Mouse (Mus musculus): ENCODE data around the gene Ephb4. TPM values are rescaled to one million over a fixed set of nuclear protein-coding genes. Genes with fewer than 3 reads are reported as not detected.

Ephb4 gene
- total RNA-seq (2021): 10 to 100 TPM; 45.9 to 53.9 TPM
- polyA plus RNA-seq (2012; rRNA removed): 35.2 and 51.8 TPM in 2 replicates
- long read RNA-seq, full-length matches to known transcripts: 55 of 67 reads
- long read RNA-seq, partial matches to known transcripts: 10 of 67 reads
- long read RNA-seq, other reads (novel, unspliced or antisense): 2 of 67 reads

DNA sequence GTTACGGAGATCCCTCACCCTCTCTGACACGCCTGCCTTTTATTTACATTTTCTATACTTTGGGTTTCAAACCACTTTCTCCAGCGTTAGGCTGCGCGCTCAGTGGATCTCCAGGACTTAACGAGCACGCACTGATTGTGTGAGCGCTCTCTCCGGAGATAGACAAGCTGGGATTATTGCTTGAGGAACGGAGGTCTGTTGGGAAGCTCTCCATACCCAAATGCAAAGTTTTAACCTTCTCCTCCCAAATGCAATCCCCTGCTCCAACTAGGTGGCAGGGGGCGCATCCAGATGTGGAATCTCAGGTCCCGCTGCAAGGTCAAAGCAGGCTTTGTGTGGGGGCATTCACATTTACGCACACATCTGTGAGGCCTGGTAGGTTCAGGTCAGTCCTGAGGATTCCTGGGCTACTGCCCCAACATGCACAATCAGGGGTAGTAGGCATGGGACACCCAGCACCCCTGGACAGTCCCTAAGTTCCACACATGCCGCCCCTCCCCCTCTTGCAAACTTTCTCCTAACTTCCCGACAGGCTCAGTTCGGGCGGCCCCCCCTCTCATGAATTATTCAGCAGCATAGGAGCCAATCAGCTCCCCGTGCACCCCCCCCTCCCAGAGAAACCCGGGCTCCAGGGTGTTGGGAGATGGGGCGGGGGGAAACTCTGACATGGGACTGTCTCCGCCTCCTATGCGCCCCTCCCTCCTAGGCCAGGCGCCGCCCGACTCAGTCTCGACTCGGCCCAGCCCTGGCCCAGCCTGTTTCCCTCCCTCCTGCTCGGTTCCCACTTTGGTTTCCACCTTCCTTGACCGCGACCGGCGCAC, at the start of gene Ephb4:
TSS of gene Ephb4 (plus strand) at position 726 of the 821 bp plus-strand sequence.
- peak; percentile 94 to 95 for DNase-seq
- WGBS: 1% methylated on average over 32 of the region's 32 CpGs
- no peaks in the 10 kb centered on the region for H3K27me3 ChIP-seq (ENCODE audit: control insufficient read depth, insufficient read depth, low read length)
- peaks cover 10% of the 10 kb centered on the region for H3K4me1 ChIP-seq (ENCODE audit: control insufficient read depth, insufficient read depth, low read length)
- H3K4me3 ChIP-seq: peak within 1 kb of the TSS; percentile 69
- peak within 1 kb of the TSS; percentile 93 for H3K27ac ChIP-seq
- peaks cover under 1% of the 10 kb centered on the region; the same call in 1 of the 2 replicates for H3K36me3 ChIP-seq (ENCODE audit: control insufficient read depth, insufficient read depth, low read length)
- intact Hi-C loops (cut with DNase I): loop anchor here (2.0 to 10.0 kb wide), 3 partner anchors 27 to 433 kb away; partner anchors contain the start of gene Cldn15
- peak within 1 kb of the TSS; percentile 92 for H3K9ac ChIP-seq (ENCODE audit: low read depth, low read length)
- H3K79me2 ChIP-seq (replicated peaks; ENCODE audit: control insufficient read depth, insufficient read depth, low read length): peaks cover 7% of the 10 kb centered on the region
- TF ChIP-seq EP300 (IDR thresholded peaks at IDR 0.05; ENCODE audit: insufficient read depth, low read depth, low read length) (no peak), POLR2A (IDR thresholded peaks at IDR 0.05; ENCODE audit: insufficient read depth, low read depth, low read length) (peak; percentile 96), CTCF (IDR thresholded peaks at IDR 0.05) (peak; percentile 41)

- no peaks in the 10 kb centered on the region for H3K79me2 ChIP-seq (replicated peaks; ENCODE audit: control insufficient read depth, insufficient read depth, low read length)
- WGBS: 81% methylated on average over 21 of the region's 21 CpGs
- TF ChIP-seq CTCF (IDR thresholded peaks at IDR 0.05): no peak
- TF ChIP-seq EP300 (IDR thresholded peaks at IDR 0.05; ENCODE audit: insufficient read depth, low read depth, low read length): no peak
- no peak for TF ChIP-seq POLR2A (IDR thresholded peaks at IDR 0.05; ENCODE audit: insufficient read depth, low read depth, low read length)
- no peak overlapping the region for H3K4me3 ChIP-seq
- no peak overlapping the region for H3K9ac ChIP-seq (ENCODE audit: low read depth, low read length)
- intact Hi-C loops (cut with DNase I): no loop called here
- no peak for DNase-seq
- no peaks in the 10 kb centered on the region for H3K27me3 ChIP-seq (ENCODE audit: control insufficient read depth, insufficient read depth, low read length)
- peaks cover 3% of the 10 kb centered on the region for H3K4me1 ChIP-seq (ENCODE audit: control insufficient read depth, insufficient read depth, low read length)
- H3K27ac ChIP-seq: no peak overlapping the region
- H3K36me3 ChIP-seq (ENCODE audit: control insufficient read depth, insufficient read depth, low read length): peaks cover 5% of the 10 kb centered on the region
Measured at GRCm38 (mm10) chr5:137301253-137301652, 48.7 kb upstream of the Ephb4 start.

DNA sequence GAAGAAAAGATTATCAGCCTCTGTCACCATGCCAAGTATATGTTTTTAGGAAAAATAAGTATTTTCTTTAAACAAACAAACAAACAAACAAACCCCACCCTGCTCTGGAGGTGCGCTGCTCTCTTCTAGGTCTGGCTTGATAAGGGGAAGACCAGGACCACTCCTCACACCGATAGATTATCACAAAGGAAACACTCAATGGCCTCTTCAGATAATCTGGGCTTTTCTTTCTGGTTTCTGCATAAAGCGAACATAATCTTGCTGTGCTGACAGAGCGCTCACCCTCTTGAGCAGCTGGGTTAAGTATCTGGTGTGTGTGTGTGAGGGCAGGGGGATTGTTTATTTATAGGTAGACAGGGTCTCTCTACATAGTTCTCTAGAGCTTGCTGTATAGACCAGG, 46.3 kb upstream of the Ephb4 start:
- no peaks in the 10 kb centered on the region for H3K27me3 ChIP-seq (ENCODE audit: control insufficient read depth, insufficient read depth, low read length)
- intact Hi-C loops (cut with DNase I): no loop called here
- peaks cover 5% of the 10 kb centered on the region for H3K36me3 ChIP-seq (ENCODE audit: control insufficient read depth, insufficient read depth, low read length)
- peaks cover 6% of the 10 kb centered on the region for H3K4me1 ChIP-seq (ENCODE audit: control insufficient read depth, insufficient read depth, low read length)
- TF ChIP-seq POLR2A (IDR thresholded peaks at IDR 0.05; ENCODE audit: insufficient read depth, low read depth, low read length) (no peak), EP300 (IDR thresholded peaks at IDR 0.05; ENCODE audit: insufficient read depth, low read depth, low read length) (no peak), CTCF (IDR thresholded peaks at IDR 0.05) (no peak)
- no peak overlapping the region for H3K27ac ChIP-seq
- WGBS: 56% methylated on average over 4 of the region's 4 CpGs
- H3K79me2 ChIP-seq (replicated peaks; ENCODE audit: control insufficient read depth, insufficient read depth, low read length): no peaks in the 10 kb centered on the region
- no peak overlapping the region for H3K9ac ChIP-seq (ENCODE audit: low read depth, low read length)
- no peak overlapping the region for H3K4me3 ChIP-seq
- no peak for DNase-seq

GRCm38 (mm10) chr5:137304165-137304564, 45.7 kb upstream of the Ephb4 start:
- Histone ChIP-seq H3K9ac (ENCODE audit: low read depth, low read length) (no peak overlapping the region), H3K27ac (no peak overlapping the region), H3K4me1 (ENCODE audit: control insufficient read depth, insufficient read depth, low read length) (peaks cover 6% of the 10 kb centered on the region), H3K4me3 (no peak overlapping the region), H3K36me3 (ENCODE audit: control insufficient read depth, insufficient read depth, low read length) (peaks cover 5% of the 10 kb centered on the region), H3K79me2 (replicated peaks; ENCODE audit: control insufficient read depth, insufficient read depth, low read length) (no peaks in the 10 kb centered on the region), H3K27me3 (ENCODE audit: control insufficient read depth, insufficient read depth, low read length) (no peaks in the 10 kb centered on the region)
- DNase-seq: no peak
- intact Hi-C loops (cut with DNase I): no loop called here
- 47% methylated on average over 3 of the region's 3 CpGs for WGBS
- TF ChIP-seq POLR2A (IDR thresholded peaks at IDR 0.05; ENCODE audit: insufficient read depth, low read depth, low read length) (no peak), EP300 (IDR thresholded peaks at IDR 0.05; ENCODE audit: insufficient read depth, low read depth, low read length) (no peak), CTCF (IDR thresholded peaks at IDR 0.05) (no peak)

DNA sequence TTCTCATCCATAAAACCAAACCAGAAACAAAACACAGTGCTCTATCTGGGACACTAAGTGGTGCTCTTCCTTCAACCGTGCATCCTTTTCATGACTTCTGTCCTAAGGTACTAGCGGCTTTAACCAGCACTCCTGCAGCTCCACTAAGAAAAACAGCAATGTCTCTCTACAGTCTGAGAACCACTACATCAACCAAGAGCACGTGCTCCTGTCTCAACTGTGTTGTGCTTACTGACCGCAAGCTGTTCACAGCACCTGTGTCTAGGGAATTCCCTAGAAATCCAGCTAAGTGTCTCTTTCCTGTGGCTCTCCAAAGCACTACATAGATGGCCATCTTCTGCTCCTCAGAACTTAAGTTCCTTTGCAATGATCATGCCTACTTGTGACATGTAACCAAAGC, 45.1 kb upstream of the Ephb4 start:
- peaks cover 6% of the 10 kb centered on the region for H3K4me1 ChIP-seq (ENCODE audit: control insufficient read depth, insufficient read depth, low read length)
- no peak overlapping the region for H3K9ac ChIP-seq (ENCODE audit: low read depth, low read length)
- H3K79me2 ChIP-seq (replicated peaks; ENCODE audit: control insufficient read depth, insufficient read depth, low read length): no peaks in the 10 kb centered on the region
- DNase-seq: no peak
- peaks cover 5% of the 10 kb centered on the region for H3K36me3 ChIP-seq (ENCODE audit: control insufficient read depth, insufficient read depth, low read length)
- no peak overlapping the region for H3K4me3 ChIP-seq
- TF ChIP-seq EP300 (IDR thresholded peaks at IDR 0.05; ENCODE audit: insufficient read depth, low read depth, low read length) (no peak), POLR2A (IDR thresholded peaks at IDR 0.05; ENCODE audit: insufficient read depth, low read depth, low read length) (no peak), CTCF (IDR thresholded peaks at IDR 0.05) (no peak)
- WGBS: 42% methylated on average over 4 of the region's 4 CpGs
- H3K27ac ChIP-seq: no peak overlapping the region
- intact Hi-C loops (cut with DNase I): no loop called here
- no peaks in the 10 kb centered on the region for H3K27me3 ChIP-seq (ENCODE audit: control insufficient read depth, insufficient read depth, low read length)

- intact Hi-C loops (cut with DNase I): no loop called here
- H3K27ac ChIP-seq: no peak overlapping the region
- H3K4me3 ChIP-seq: peak overlapping the region; percentile 23; the same call in 1 of the 2 replicates
- H3K27me3 ChIP-seq (ENCODE audit: control insufficient read depth, insufficient read depth, low read length): no peaks in the 10 kb centered on the region
- 62% methylated on average over 3 of the region's 3 CpGs for WGBS
- H3K4me1 ChIP-seq (ENCODE audit: control insufficient read depth, insufficient read depth, low read length): peaks cover 6% of the 10 kb centered on the region
- no peak for DNase-seq
- no peaks in the 10 kb centered on the region for H3K79me2 ChIP-seq (replicated peaks; ENCODE audit: control insufficient read depth, insufficient read depth, low read length)
- no peak for TF ChIP-seq POLR2A (IDR thresholded peaks at IDR 0.05; ENCODE audit: insufficient read depth, low read depth, low read length)
- peaks cover 5% of the 10 kb centered on the region for H3K36me3 ChIP-seq (ENCODE audit: control insufficient read depth, insufficient read depth, low read length)
- H3K9ac ChIP-seq (ENCODE audit: low read depth, low read length): no peak overlapping the region
Measured at GRCm38 (mm10) chr5:137305822-137306221, 44.1 kb upstream of the Ephb4 start.
